9 mouse cellular contexts compared by ENCODE assay signal in genomic region chr1:38787443-38787842, GRCm38 (mm10). TPM values are rescaled to one million over a fixed set of nuclear protein-coding genes. Genes with fewer than 3 reads are reported as not detected.
DNase-seq lines count a peak whose midpoint lies in the region; ATAC-seq and TF ChIP-seq lines count a peak whose summit lies in the region.
"Had no signal": no experiment of that assay in that cellular context is flagged by ENCODE, and none has a peak within 500 bp of the region (broad histone marks: within the 10 kb centered on the region; RNA-seq: fewer than 3 reads in every experiment).

No protein-coding gene starts in this region.

- no peak overlapping the region for H3K4me2 ChIP-seq in intestine, postnatal 0 days (replicated peaks; ENCODE audit: low read depth)
- H3K4me2 ChIP-seq in intestine, embryonic 16.5 days (ENCODE audit: low read depth, low read length) = no peak overlapping the region

- no peaks in the 10 kb centered on the region for H3K4me1 ChIP-seq in intestine, postnatal 0 days (replicated peaks; ENCODE audit: control insufficient read depth, insufficient read depth, low read length)
- no peaks in the 10 kb centered on the region for H3K4me1 ChIP-seq in intestine, embryonic 16.5 days (ENCODE audit: control insufficient read depth, insufficient read depth, low read length)
- no peaks in the 10 kb centered on the region for H3K4me1 ChIP-seq in lung, adult 2 months (ENCODE audit: control insufficient read depth, insufficient read depth, low read length)

- H3K9ac ChIP-seq in intestine, postnatal 0 days (ENCODE audit: low read depth, low read length) = no peak overlapping the region
- no peak overlapping the region for H3K9ac ChIP-seq in intestine, embryonic 16.5 days (ENCODE audit: low read depth, low read length)

- WGBS in intestine, postnatal 0 days = 8% methylated on average over 5 of the region's 5 CpGs
- 6% methylated on average over 5 of the region's 5 CpGs for WGBS in intestine, embryonic 16.5 days
- WGBS in lung, adult 2 months = 5% methylated on average over 5 of the region's 5 CpGs

- TF ChIP-seq CTCF in intestine, postnatal 0 days (IDR thresholded peaks at IDR 0.05; ENCODE audit: low read depth) = peak; percentile 89
- TF ChIP-seq CTCF in lung, adult 2 months (IDR thresholded peaks at IDR 0.05; ENCODE audit: insufficient read depth, low read length) = peak; percentile 84

- peak; percentile 89 for DNase-seq in adipocyte (ENCODE audit: low spot score)
- DNase-seq in embryo, embryonic 11 days = peak; percentile 83
- DNase-seq in gastrocnemius, postnatal 25 days = peak; percentile 23
- DNase-seq in kidney, postnatal 4 days = peak; percentile 67 to 72
- peak; percentile 18 for DNase-seq in lung, adult 2 months
- peak; percentile 84 for DNase-seq in retina, embryonic 14.5 days (ENCODE audit: low spot score)

- H3K9me3 ChIP-seq in intestine, postnatal 0 days (ENCODE audit: control insufficient read depth) = no peaks in the 10 kb centered on the region
- H3K9me3 ChIP-seq in intestine, embryonic 16.5 days (ENCODE audit: control insufficient read depth, low read length) = no peaks in the 10 kb centered on the region

- H3K27ac ChIP-seq in intestine, postnatal 0 days (ENCODE audit: low read depth, low read length) = no peak overlapping the region
- no peak overlapping the region for H3K27ac ChIP-seq in intestine, embryonic 16.5 days (ENCODE audit: low read length)
- H3K27ac ChIP-seq: macrophage had no signal

- ATAC-seq in intestine, postnatal 0 days = no peak
- ATAC-seq in intestine, embryonic 16.5 days = no peak

- H3K4me3 ChIP-seq in intestine, postnatal 0 days (ENCODE audit: low read depth, low read length) = no peak overlapping the region
- no peak overlapping the region for H3K4me3 ChIP-seq in intestine, embryonic 16.5 days (ENCODE audit: low read length)
- H3K4me3 ChIP-seq in lung, adult 2 months (replicated peaks; ENCODE audit: extremely low read depth, low read depth, low read length) = no peak overlapping the region

- no peaks in the 10 kb centered on the region for H3K36me3 ChIP-seq in intestine, postnatal 0 days (ENCODE audit: control insufficient read depth, insufficient read depth)
- H3K36me3 ChIP-seq in intestine, embryonic 16.5 days (ENCODE audit: control insufficient read depth, insufficient read depth, low read length) = no peaks in the 10 kb centered on the region

- H3K27me3 ChIP-seq in intestine, postnatal 0 days (replicated peaks; ENCODE audit: control insufficient read depth, insufficient read depth, low read length) = no peaks in the 10 kb centered on the region
- H3K27me3 ChIP-seq in intestine, embryonic 16.5 days (replicated peaks; ENCODE audit: control insufficient read depth, insufficient read depth, low read length) = no peaks in the 10 kb centered on the region

- TF ChIP-seq POLR2A in lung, adult 2 months (IDR thresholded peaks at IDR 0.05; ENCODE audit: borderline replicate concordance, extremely low read depth, low read depth, low read length) = no peak

RNA-seq across cellular contexts. Expression of gene Lonrf2, which starts 49.1 kb away (rescaled TPM):
- polyA plus RNA-seq in intestine, postnatal 0 days (2015; fragmentation: Nextera tagmentation; extraction: Ambion mirVana) = 0.38 and 0.52 TPM in 2 replicates
- 0.72 and 0.79 TPM in 2 replicates for polyA plus RNA-seq in intestine, embryonic 16.5 days (2015; fragmentation: Nextera tagmentation; extraction: Ambion mirVana)
- 1 to 10 TPM in 1 of 2 experiments, under 1 TPM in 1; 0.69 to 1.0 TPM for total RNA-seq in gastrocnemius, postnatal 25 days (2021)
- 0.20 and 0.21 TPM in 2 replicates for polyA plus RNA-seq in lung, adult 2 months (2012; rRNA removed)
- polyA plus RNA-seq: macrophage had no signal

Comparison
In these comparisons a context has a peak if more than half of its experiments do, and no peak if none do; other contexts are left out.
1. DNase-seq: peak in every context shown above with its lines; median percentile 89 in adipocyte; 84 in retina, embryonic 14.5 days; 83 in embryo, embryonic 11 days; 70 in kidney, postnatal 4 days; 23 in gastrocnemius, postnatal 25 days; 18 in lung, adult 2 months.